Mouse (Mus musculus): ENCODE results near the gene Cfap57.

GRCm38 (mm10) chr4:118535610-118536009 lies 85.0 kb downstream of the Cfap57 start:
- TF ChIP-seq EP300 (IDR thresholded peaks at IDR 0.05; ENCODE audit: low read length) = no peak
- no peak for TF ChIP-seq MAX (IDR thresholded peaks at IDR 0.05; ENCODE audit: low read length)
- TF ChIP-seq POLR2A (IDR thresholded peaks at IDR 0.05; ENCODE audit: low read depth, low read length) = no peak
- no peak for TF ChIP-seq PAX5 (IDR thresholded peaks at IDR 0.05; ENCODE audit: low read length)
- no peak for TF ChIP-seq E2F4 (IDR thresholded peaks at IDR 0.05; ENCODE audit: insufficient replicate concordance, low read depth, low read length)
- no peak for TF ChIP-seq ZMIZ1 (IDR thresholded peaks at IDR 0.05; ENCODE audit: low read depth, low read length)
- no peak for TF ChIP-seq MEF2A (IDR thresholded peaks at IDR 0.05; ENCODE audit: borderline replicate concordance, low read depth, low read length)
- no peak for TF ChIP-seq USF1 (IDR thresholded peaks at IDR 0.05; ENCODE audit: low read depth, low read length)
- TF ChIP-seq RAD21 (IDR thresholded peaks at IDR 0.05; ENCODE audit: low read depth, low read length) = no peak
- TF ChIP-seq CTCF (conservative IDR thresholded peaks at IDR 0.05 in 1 of 2, IDR thresholded peaks at IDR 0.05 in 1 of 2; ENCODE audit: low read depth in 2 of 2, low read length in 2 of 2) = no peak
- TF ChIP-seq BHLHE40 (IDR thresholded peaks at IDR 0.05; ENCODE audit: low read depth, low read length) = no peak
- no peak for TF ChIP-seq MYC (IDR thresholded peaks at IDR 0.05; ENCODE audit: low read depth, low read length)
- no peak for TF ChIP-seq ZKSCAN1 (IDR thresholded peaks at IDR 0.05; ENCODE audit: borderline replicate concordance, low read depth, low read length)
